Mouse (Mus musculus): ENCODE results near the gene Ap3b1.

Gene Ap3b1

GRCm38 (mm10) chr13:94533516-94533915 is 174.8 kb downstream of the Ap3b1 start:
- no peak for DNase-seq (ENCODE audit: extremely low read depth, low read depth, low spot score)

- DNase-seq (ENCODE audit: extremely low read depth, low read depth, low spot score) = no peak
These were observed 178.6 kb downstream of the Ap3b1 start for GRCm38 (mm10) chr13:94537336-94537735.

- no peak for DNase-seq (ENCODE audit: extremely low read depth, low read depth, low spot score)
These were observed 181.3 kb downstream of the Ap3b1 start for GRCm38 (mm10) chr13:94539851-94540646.

GRCm38 (mm10) chr13:94542061-94542460 is 183.3 kb downstream of the Ap3b1 start:
- DNase-seq (ENCODE audit: extremely low read depth, low read depth, low spot score) = no peak

GRCm38 (mm10) chr13:94544211-94544610 is 185.5 kb downstream of the Ap3b1 start:
- no peak for DNase-seq (ENCODE audit: extremely low read depth, low read depth, low spot score)

GRCm38 (mm10) chr13:94545739-94546138 is 187.0 kb downstream of the Ap3b1 start:
- DNase-seq (ENCODE audit: extremely low read depth, low read depth, low spot score) = no peak

- no peak for DNase-seq (ENCODE audit: extremely low read depth, low read depth, low spot score)
These were observed 187.5 kb downstream of the Ap3b1 start for GRCm38 (mm10) chr13:94546246-94546645.

- no peak for DNase-seq (ENCODE audit: extremely low read depth, low read depth, low spot score)
These were observed 190.8 kb downstream of the Ap3b1 start for GRCm38 (mm10) chr13:94549580-94549979.

- DNase-seq (ENCODE audit: extremely low read depth, low read depth, low spot score) = no peak
These were observed 191.3 kb downstream of the Ap3b1 start for GRCm38 (mm10) chr13:94550037-94550436.

GRCm38 (mm10) chr13:94560011-94560410 is 201.3 kb downstream of the Ap3b1 start:
- DNase-seq (ENCODE audit: extremely low read depth, low read depth, low spot score) = no peak

GRCm38 (mm10) chr13:94560878-94561277 is 202.1 kb downstream of the Ap3b1 start:
- DNase-seq (ENCODE audit: extremely low read depth, low read depth, low spot score) = no peak

- DNase-seq (ENCODE audit: extremely low read depth, low read depth, low spot score) = peak; percentile 25
These were observed 204.0 kb downstream of the Ap3b1 start for GRCm38 (mm10) chr13:94562652-94563339.

- no peak for DNase-seq (ENCODE audit: extremely low read depth, low read depth, low spot score)
These were observed 205.1 kb downstream of the Ap3b1 start for GRCm38 (mm10) chr13:94563836-94564235.

GRCm38 (mm10) chr13:94564351-94564994 is 205.7 kb downstream of the Ap3b1 start:
- DNase-seq (ENCODE audit: extremely low read depth, low read depth, low spot score) = no peak

GRCm38 (mm10) chr13:94565176-94565575 is 206.4 kb downstream of the Ap3b1 start:
- no peak for DNase-seq (ENCODE audit: extremely low read depth, low read depth, low spot score)

GRCm38 (mm10) chr13:94565616-94566015 is 206.9 kb downstream of the Ap3b1 start:
- DNase-seq (ENCODE audit: extremely low read depth, low read depth, low spot score) = no peak

- no peak for DNase-seq (ENCODE audit: extremely low read depth, low read depth, low spot score)
These were observed 209.0 kb downstream of the Ap3b1 start for GRCm38 (mm10) chr13:94567739-94568138.

GRCm38 (mm10) chr13:94571001-94571400 is 212.2 kb downstream of the Ap3b1 start:
- DNase-seq (ENCODE audit: extremely low read depth, low read depth, low spot score) = no peak

GRCm38 (mm10) chr13:94573356-94573755 is 214.6 kb downstream of the Ap3b1 start:
- no peak for DNase-seq (ENCODE audit: extremely low read depth, low read depth, low spot score)

- no peak for DNase-seq (ENCODE audit: extremely low read depth, low read depth, low spot score)
These were observed 215.1 kb downstream of the Ap3b1 start for GRCm38 (mm10) chr13:94573833-94574232.

GRCm38 (mm10) chr13:94575607-94576398 is 217.0 kb downstream of the Ap3b1 start:
- DNase-seq (ENCODE audit: extremely low read depth, low read depth, low spot score) = no peak

Data from fat pad, adult 2 months (tissue).